Mouse (Mus musculus) hindbrain, embryonic 15.5 days (tissue): ENCODE measurements around the gene Rabgap1l. TPM values are rescaled to one million over a fixed set of nuclear protein-coding genes. Genes with fewer than 3 reads are reported as not detected.
A peak's percentile ranks its signal among the peaks of the same experiment; 100 is the strongest.

ENCODE experiments used
- ATAC-seq: fragments of 200-750 bp; cut with Nextera tagmentation; 2 replicates; pipeline ENCODE4 v1.8.0; 2017; ENCODE audit warnings: low read depth, moderate number of reproducible peaks, moderate TSS enrichment; ENCODE audit not compliant: low FRiP score
- H3K27ac ChIP-seq: fragments of 300-500 bp; sonication (generic); replicated peaks from 2 replicates; pipeline ENCODE4 v1.5.1; 2015; ENCODE audit warnings: mild to moderate bottlenecking, inconsistent platforms
- H3K27me3 ChIP-seq: fragments of 300-500 bp; sonication (generic); 2 replicates; pipeline ENCODE4 v1.6.1; 2015; ENCODE audit warnings: control low read depth, inconsistent platforms
- H3K36me3 ChIP-seq: fragments of 300-500 bp; sonication (generic); 2 replicates; pipeline ENCODE4 v1.6.1; 2015; ENCODE audit warnings: control low read depth, inconsistent platforms
- H3K4me1 ChIP-seq: fragments of 300-500 bp; sonication (generic); replicated peaks from 2 replicates; pipeline ENCODE4 v1.6.1; 2015; ENCODE audit warnings: control low read depth, inconsistent platforms
- H3K4me2 ChIP-seq: fragments of 300-500 bp; sonication (generic); 2 replicates; pipeline ENCODE4 v1.6.1; 2015; ENCODE audit warnings: moderate library complexity, mild to moderate bottlenecking, inconsistent platforms
- H3K4me3 ChIP-seq: fragments of 300-500 bp; sonication (generic); 2 replicates; pipeline ENCODE4 v1.5.1; 2015; ENCODE audit warnings: mild to moderate bottlenecking, inconsistent platforms
- H3K9ac ChIP-seq: fragments of 300-500 bp; sonication (generic); 2 replicates; pipeline ENCODE4 v1.6.1; 2015; ENCODE audit warnings: inconsistent platforms
- H3K9me3 ChIP-seq: fragments of 300-500 bp; sonication (generic); 2 replicates; pipeline ENCODE4 v1.6.1; 2016; ENCODE audit warnings: control low read depth, inconsistent platforms
- WGBS: fragments of 180-500 bp; shearing (Covaris S2); methylation state at CpG from one replicate; pipeline ENCODE4 v1.1.7; 2015; 5-methylcytosine and 5-hydroxymethylcytosine counted together
- polyA plus RNA-seq: library from polyadenylated mRNA; unstranded; fragments of >200 nt; fragmentation: Nextera tagmentation; extraction: Ambion mirVana; gene quantifications from 2 replicates; pipeline ENCODE4 v1.2.1, GENCODE M21; 2015

Rabgap1l gene
- polyA plus RNA-seq, 1 experiment from 2014 or later: 28.3 TPM

DNA sequence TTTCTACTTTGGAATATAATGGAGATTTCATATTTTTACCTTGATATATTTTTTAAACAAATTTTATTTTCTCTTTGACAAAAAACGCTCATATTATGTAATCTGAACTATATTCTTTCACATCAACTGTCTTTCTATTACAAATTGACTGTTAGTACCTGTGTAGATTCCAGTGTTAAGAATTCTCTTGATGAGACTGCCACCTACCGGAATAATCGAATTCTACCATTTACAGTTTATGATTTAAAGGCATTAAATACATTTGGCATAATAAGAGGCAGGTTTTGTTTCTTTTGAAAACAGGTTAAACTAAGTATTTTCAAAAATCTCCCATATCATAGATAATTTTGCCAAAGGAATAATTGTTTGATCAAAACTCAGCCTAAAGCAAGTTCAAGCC is 75.3 kb downstream of the Rabgap1l start:
- 19% methylated on average over 3 of the region's 3 CpGs for WGBS
- Histone ChIP-seq H3K27ac (no peak overlapping the region), H3K27me3 (no peaks in the 10 kb centered on the region), H3K9me3 (no peaks in the 10 kb centered on the region), H3K4me3 (no peak overlapping the region), H3K9ac (no peak overlapping the region), H3K36me3 (peaks cover 10% of the 10 kb centered on the region; the same call in 1 of the 2 replicates), H3K4me1 (no peaks in the 10 kb centered on the region), H3K4me2 (no peak overlapping the region)
- ATAC-seq: no peak

DNA sequence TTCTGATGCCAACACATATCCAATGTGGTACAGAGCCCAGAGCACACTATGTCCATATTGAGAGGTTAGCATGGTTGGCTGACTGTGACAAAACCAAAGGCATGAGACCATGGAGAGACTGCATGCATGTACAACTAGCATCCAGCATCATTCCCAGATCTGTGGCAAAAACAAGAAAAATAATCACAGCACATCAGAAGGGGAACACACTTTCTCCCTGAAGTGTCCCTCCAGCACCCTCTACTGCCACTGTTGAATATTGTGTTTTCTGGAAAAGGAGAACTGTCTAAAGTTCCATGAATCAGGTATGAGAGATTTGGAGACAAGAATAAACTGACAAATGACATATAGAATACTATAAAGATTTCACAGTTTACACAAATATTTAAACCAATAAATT is 78.3 kb downstream of the Rabgap1l start:
- peak; percentile 54; the same call in 1 of the 2 replicates for ATAC-seq
- H3K36me3 ChIP-seq: no peaks in the 10 kb centered on the region

DNA sequence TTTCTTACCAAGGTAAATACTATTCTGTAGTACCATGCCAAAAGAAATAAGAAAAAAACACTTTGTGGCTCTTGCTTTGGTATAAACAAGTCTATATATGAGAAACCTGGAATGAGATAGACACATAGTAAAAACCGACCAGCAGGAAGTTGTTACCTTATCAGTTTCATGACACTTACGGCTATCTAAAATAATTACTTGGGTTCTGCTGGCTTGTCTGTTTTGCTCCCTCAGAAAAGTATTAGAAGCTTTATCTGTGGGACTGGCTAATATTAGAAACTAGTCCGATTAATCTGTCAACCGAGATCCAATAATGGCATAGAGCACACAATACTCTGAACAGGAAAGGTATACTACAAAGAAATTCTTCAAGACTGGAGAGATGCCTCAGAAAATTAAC is 79.1 kb downstream of the Rabgap1l start:
- Histone ChIP-seq H3K9ac (no peak overlapping the region), H3K4me3 (no peak overlapping the region), H3K4me1 (no peaks in the 10 kb centered on the region), H3K27ac (no peak overlapping the region), H3K36me3 (no peaks in the 10 kb centered on the region), H3K27me3 (no peaks in the 10 kb centered on the region), H3K4me2 (no peak overlapping the region), H3K9me3 (no peaks in the 10 kb centered on the region)
- 93% methylated on average over 4 of the region's 4 CpGs for WGBS
- ATAC-seq: no peak

More for the DNA sequence above, 78.3 kb downstream of the Rabgap1l start:
- Histone ChIP-seq H3K27me3 (no peaks in the 10 kb centered on the region), H3K9ac (no peak overlapping the region), H3K9me3 (no peaks in the 10 kb centered on the region), H3K4me2 (no peak overlapping the region), H3K4me3 (no peak overlapping the region), H3K27ac (no peak overlapping the region), H3K4me1 (no peaks in the 10 kb centered on the region)

DNA sequence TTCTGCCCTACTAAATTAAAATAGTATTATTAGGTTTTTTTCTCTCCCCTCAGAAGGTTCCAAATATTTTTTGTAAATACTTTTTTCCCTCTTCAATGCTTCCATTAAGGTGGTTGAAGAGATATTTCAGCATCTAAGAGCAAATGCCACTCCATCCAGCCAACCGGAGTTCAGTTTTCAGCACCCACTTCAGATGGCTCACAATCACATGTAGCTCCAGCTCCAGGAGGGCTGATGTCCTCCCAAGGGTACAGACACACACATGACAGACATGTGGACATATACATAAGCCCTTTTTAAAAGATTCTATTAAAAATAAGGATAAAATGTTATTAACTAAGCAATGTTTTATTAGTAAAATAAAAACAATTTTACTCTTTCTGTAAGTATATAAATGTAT is 79.6 kb downstream of the Rabgap1l start:
- Histone ChIP-seq H3K4me3 (no peak overlapping the region), H3K36me3 (no peaks in the 10 kb centered on the region), H3K27me3 (no peaks in the 10 kb centered on the region), H3K27ac (no peak overlapping the region), H3K9ac (no peak overlapping the region), H3K4me1 (no peaks in the 10 kb centered on the region), H3K9me3 (no peaks in the 10 kb centered on the region), H3K4me2 (no peak overlapping the region)
- no peak for ATAC-seq
- 94% methylated on average over 1 of the region's 1 CpGs for WGBS

DNA sequence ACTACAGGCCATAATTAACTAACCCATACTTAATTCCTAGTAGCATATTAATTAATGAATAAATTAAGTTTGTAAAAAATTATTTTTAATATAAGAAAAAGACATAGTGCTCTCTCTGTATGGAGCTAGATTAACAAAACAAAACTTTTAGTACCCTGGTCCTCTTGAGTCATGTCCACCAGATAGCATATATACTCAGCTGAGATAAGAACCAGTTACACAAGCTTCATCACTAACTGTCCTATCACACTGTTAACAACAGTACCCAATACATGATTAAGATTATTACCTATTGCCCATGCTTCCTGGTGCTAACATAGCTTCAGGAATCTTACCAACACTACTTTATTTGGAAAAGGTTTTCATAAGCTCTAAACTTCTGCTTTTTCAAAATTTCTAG is 82.5 kb downstream of the Rabgap1l start:
- no peak overlapping the region for H3K4me3 ChIP-seq
- H3K27ac ChIP-seq: no peak overlapping the region
- no peaks in the 10 kb centered on the region for H3K36me3 ChIP-seq
- H3K27me3 ChIP-seq: no peaks in the 10 kb centered on the region
- no peak overlapping the region for H3K4me2 ChIP-seq
- no peaks in the 10 kb centered on the region for H3K4me1 ChIP-seq
- no peak for ATAC-seq
- no peaks in the 10 kb centered on the region for H3K9me3 ChIP-seq
- no peak overlapping the region for H3K9ac ChIP-seq

DNA sequence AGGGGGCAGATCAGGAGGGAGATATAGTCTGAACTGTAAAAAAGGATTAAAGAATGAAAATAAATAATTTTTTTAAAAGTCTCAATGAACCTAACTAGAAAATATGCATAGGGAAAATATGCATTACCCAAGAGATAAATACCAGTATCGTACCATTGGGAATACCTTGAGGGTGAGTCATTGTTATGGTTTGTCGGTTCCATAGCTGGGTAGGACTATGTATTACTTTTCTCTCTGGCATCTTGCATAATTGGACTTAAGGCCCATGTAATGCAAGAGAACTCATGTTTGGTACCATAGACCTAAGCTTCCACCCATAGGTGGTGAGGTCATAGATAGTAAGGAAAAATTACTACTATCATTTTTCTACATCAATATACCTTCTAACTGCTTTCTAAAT is 88.4 kb downstream of the Rabgap1l start:
- Histone ChIP-seq H3K9ac (no peak overlapping the region), H3K4me3 (no peak overlapping the region), H3K27ac (no peak overlapping the region), H3K4me1 (no peaks in the 10 kb centered on the region), H3K36me3 (peaks cover 3% of the 10 kb centered on the region), H3K27me3 (no peaks in the 10 kb centered on the region), H3K9me3 (no peaks in the 10 kb centered on the region), H3K4me2 (no peak overlapping the region)
- WGBS: 100% methylated on average over 2 of the region's 2 CpGs
- no peak for ATAC-seq

DNA sequence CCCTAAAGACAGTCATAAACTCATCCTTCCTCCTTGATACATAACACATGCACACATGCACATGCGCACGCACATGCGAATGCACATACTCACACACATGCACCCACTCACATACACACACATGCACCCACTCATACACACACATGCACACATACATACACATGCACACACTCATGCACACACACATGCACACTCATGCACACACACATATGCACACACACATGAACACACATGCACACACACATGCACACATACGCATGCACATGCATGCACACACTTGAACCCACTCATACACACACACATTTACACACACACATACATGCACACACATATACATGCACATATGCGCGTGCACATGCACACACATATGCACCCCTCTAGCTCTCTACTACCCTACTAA is 89.2 kb downstream of the Rabgap1l start:
- Histone ChIP-seq H3K9me3 (no peaks in the 10 kb centered on the region), H3K4me3 (no peak overlapping the region)
- 97% methylated on average over 6 of the region's 6 CpGs for WGBS

DNA sequence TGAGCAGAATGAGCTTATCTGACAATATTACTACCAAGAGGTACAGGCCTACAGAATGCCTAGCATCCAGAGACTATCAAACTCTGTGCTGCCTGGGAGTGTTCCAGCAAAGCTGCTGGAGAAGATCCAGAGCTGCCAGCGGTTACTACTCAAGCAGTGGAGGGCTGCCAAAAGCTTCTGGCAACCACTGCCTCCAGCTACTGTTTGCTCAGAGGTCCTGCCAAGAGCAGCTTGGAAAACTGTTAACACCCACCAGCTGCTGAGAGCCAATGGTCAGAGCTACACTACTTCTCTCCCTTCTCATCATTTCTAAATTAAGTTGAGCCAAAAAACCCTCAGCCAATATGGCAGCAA is 99.9 kb downstream of the Rabgap1l start:
- Histone ChIP-seq H3K4me2 (no peak overlapping the region), H3K4me3 (no peak overlapping the region), H3K9me3 (no peaks in the 10 kb centered on the region), H3K36me3 (no peaks in the 10 kb centered on the region), H3K27ac (no peak overlapping the region), H3K27me3 (no peaks in the 10 kb centered on the region), H3K9ac (no peak overlapping the region), H3K4me1 (0 out of 2 replicates have a peak, but pooled peaks cover 4% of the 10 kb centered on the region)
- WGBS: 38% methylated on average over 1 of the region's 1 CpGs
- ATAC-seq: peak; percentile 91

More for the DNA sequence above, 89.2 kb downstream of the Rabgap1l start:
- Histone ChIP-seq H3K4me2 (no peak overlapping the region), H3K27ac (no peak overlapping the region), H3K36me3 (peaks cover 3% of the 10 kb centered on the region), H3K27me3 (no peaks in the 10 kb centered on the region), H3K9ac (no peak overlapping the region), H3K4me1 (no peaks in the 10 kb centered on the region)
- no peak for ATAC-seq

DNA sequence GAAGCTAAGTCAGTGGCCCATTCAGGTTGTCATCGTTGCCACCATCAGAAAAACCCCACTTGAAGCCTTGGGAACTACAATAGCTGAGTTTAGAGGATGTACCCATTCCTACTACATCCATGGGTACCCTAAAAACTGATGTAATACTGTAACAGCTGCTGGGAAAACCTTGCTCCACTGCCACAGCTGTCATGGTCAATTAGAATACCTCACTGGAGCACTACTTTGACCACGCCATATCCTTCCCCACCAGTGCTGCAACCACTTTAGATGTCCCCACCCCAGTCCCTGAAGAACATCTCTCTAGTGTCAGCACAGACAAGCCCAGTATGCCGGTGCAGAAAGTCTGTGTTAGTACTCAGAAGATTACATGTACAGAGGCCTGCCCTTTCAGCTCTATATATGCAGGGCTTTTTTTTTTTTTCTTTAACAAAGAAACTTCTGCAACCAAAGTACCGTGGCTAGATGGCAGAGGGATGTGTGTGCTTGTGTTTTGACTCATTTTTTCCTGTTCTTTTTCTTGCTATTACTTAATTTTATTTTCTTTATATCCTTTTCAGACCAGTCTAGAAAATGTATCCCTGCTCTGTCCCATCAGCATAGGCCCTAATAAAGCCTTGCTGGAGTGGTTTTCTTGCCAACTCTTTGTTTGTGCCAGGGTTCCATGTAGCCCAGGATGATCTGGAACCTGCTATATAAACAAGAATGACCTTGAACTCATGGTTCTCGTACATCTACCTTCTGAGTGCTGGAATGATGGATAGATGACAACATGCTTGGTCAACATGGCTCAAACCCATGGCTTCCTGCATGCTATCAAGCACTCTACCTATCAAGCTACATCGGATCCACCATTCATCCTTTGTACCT is 100.6 kb downstream of the Rabgap1l start:
- 0 out of 2 replicates have a peak, but pooled peaks have one; percentile 11 for ATAC-seq
- no peak overlapping the region for H3K27ac ChIP-seq
- H3K9me3 ChIP-seq: no peaks in the 10 kb centered on the region
- 81% methylated on average over 6 of the region's 6 CpGs for WGBS
- H3K4me3 ChIP-seq: no peak overlapping the region
- no peak overlapping the region for H3K4me2 ChIP-seq
- 0 out of 2 replicates have a peak, but pooled peaks cover 4% of the 10 kb centered on the region for H3K4me1 ChIP-seq
- H3K36me3 ChIP-seq: no peaks in the 10 kb centered on the region
- H3K9ac ChIP-seq: no peak overlapping the region
- H3K27me3 ChIP-seq: no peaks in the 10 kb centered on the region

DNA sequence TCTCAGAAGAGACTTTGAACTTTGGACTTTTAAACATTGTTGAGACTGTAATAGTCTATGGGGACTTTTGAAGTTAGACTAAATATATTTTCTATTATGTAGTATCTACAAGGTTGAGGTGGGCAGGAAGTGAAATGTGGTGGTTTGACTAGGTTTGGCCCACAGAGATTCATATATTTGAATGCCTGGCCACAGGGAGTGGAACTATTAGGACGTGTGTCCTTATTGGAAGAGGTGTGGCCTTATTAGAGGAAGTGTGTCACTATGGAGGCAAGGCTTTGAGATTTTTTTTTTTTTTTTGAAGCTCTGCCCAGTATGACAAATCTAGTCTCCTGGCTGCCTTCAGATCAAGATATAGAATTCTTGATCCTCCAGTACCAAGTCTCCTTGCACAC is 101.8 kb downstream of the Rabgap1l start:
- Histone ChIP-seq H3K9me3 (no peaks in the 10 kb centered on the region), H3K9ac (no peak overlapping the region), H3K4me3 (no peak overlapping the region), H3K4me1 (0 out of 2 replicates have a peak, but pooled peaks cover 4% of the 10 kb centered on the region), H3K36me3 (no peaks in the 10 kb centered on the region), H3K4me2 (no peak overlapping the region), H3K27me3 (no peaks in the 10 kb centered on the region), H3K27ac (no peak overlapping the region)
- no peak for ATAC-seq
- 86% methylated on average over 1 of the region's 1 CpGs for WGBS

DNA sequence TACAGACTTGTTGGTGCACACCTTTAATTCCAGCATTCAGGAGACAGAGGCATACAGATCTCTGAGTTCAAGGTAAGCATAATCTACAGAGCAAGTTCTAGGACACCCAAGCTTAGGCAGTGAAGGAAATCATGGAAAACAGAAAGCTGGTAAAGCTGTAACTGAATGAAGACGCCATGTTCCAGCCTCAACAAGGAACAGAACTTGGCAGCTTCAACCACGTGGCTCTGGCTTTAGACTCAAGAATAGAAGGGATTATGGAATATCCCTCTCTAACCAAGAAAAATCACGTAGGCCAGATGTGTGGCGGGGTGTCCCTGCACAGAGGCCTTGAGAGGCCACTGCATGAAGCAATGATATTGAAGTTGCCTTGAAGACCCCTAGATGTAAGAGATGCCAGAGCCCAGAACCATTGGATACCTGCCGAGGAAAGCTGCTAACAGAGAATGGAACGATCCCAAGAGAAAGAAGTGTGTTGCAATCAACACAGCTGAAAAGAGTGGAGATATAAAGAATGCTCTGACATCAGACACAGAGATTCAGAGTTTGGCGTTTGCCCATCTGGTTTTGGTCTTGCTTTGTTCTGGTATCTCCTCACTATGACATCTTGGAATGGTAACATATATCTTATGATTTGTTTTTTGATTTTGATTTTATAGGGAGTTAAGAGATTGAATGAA is 102.4 kb downstream of the Rabgap1l start:
- ATAC-seq: no peak
- Histone ChIP-seq H3K4me2 (no peak overlapping the region), H3K9ac (no peak overlapping the region), H3K9me3 (no peaks in the 10 kb centered on the region), H3K27ac (no peak overlapping the region), H3K4me1 (0 out of 2 replicates have a peak, but pooled peaks cover 4% of the 10 kb centered on the region), H3K27me3 (no peaks in the 10 kb centered on the region), H3K36me3 (no peaks in the 10 kb centered on the region), H3K4me3 (no peak overlapping the region)
- WGBS: 93% methylated on average over 7 of the region's 7 CpGs

DNA sequence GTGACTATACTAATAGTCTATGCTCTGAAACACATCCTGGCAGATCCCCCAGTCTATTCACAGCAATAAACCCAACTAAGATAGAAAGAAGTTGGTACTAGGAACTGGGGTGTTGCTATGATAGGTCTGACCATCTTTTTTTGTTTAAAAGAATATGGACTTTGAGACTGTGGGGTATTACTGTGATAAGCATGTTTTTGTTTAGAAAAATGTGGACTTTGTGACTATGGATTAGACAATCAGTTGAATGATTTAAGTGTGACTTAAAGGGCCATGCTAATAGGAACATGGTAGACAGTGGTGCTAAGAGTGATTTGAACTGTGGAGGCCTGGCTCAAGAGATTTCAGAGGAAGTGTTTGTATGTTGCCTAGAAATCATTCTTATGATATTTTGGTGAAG is 103.5 kb downstream of the Rabgap1l start:
- H3K4me1 ChIP-seq: 0 out of 2 replicates have a peak, but pooled peaks cover 4% of the 10 kb centered on the region
- H3K4me2 ChIP-seq: no peak overlapping the region
- no peaks in the 10 kb centered on the region for H3K36me3 ChIP-seq
- H3K27me3 ChIP-seq: no peaks in the 10 kb centered on the region
- no peak overlapping the region for H3K27ac ChIP-seq
- ATAC-seq: no peak
- no peak overlapping the region for H3K4me3 ChIP-seq
- H3K9ac ChIP-seq: no peak overlapping the region
- no peaks in the 10 kb centered on the region for H3K9me3 ChIP-seq
